Mouse (Mus musculus) MEL (cell line): Measurements from ENCODE around the gene Ndufaf1. TPM values are rescaled to one million over a fixed set of nuclear protein-coding genes. Genes with fewer than 3 reads are reported as not detected.

ENCODE experiments used
- DNase-seq: peaks from one replicate; pipeline ENCODE4 v3.0.0; 2011; ENCODE audit warnings: low read depth, low spot score
- H3K27ac ChIP-seq: 2 replicates; pipeline ENCODE4 v1.5.1; 2012; ENCODE audit warnings: low read depth, mild to moderate bottlenecking, control low read depth, low read length, moderate library complexity; ENCODE audit not compliant: control insufficient read depth
- H3K27me3 ChIP-seq, 2 experiments: fragments of 150-350 bp in 1 of 2; sonication (generic) in 1 of 2; 2 replicates each; pipeline ENCODE4 v1.6.1; 2012; ENCODE audit warnings: low read length in 2 of 2, mild to moderate bottlenecking in 2 of 2, improper control_type of control experiment in 1 of 2, moderate library complexity in 1 of 2; ENCODE audit not compliant: insufficient read depth in 2 of 2, control insufficient read depth in 1 of 2
- H3K36me3 ChIP-seq, 2 experiments: 2 replicates each; pipeline ENCODE4 v1.6.1; 2012 to 2014; ENCODE audit warnings: low read length in 2 of 2, improper control_type of control experiment in 1 of 2, inconsistent platforms in 1 of 2, mild to moderate bottlenecking in 1 of 2; ENCODE audit not compliant: insufficient read depth in 2 of 2, control insufficient read depth in 1 of 2
- H3K4me1 ChIP-seq, 2 experiments: fragments of 150-350 bp in 1 of 2; sonication (generic) in 1 of 2; 2 replicates each; pipeline ENCODE4 v1.6.1; 2012; ENCODE audit warnings: low read length in 2 of 2, improper control_type of control experiment in 1 of 2, mild to moderate bottlenecking in 1 of 2; ENCODE audit not compliant: insufficient read depth in 2 of 2, control insufficient read depth in 1 of 2
- H3K4me3 ChIP-seq, 2 experiments: fragments of 150-350 bp in 1 of 2; sonication (generic) in 1 of 2; 2 replicates each; pipeline ENCODE4 v1.5.1; 2012; ENCODE audit warnings: low read depth in 2 of 2, low read length in 2 of 2, mild to moderate bottlenecking in 2 of 2, moderate library complexity in 2 of 2, control low read depth in 1 of 2, improper control_type of control experiment in 1 of 2; ENCODE audit not compliant: control insufficient read depth in 1 of 2, insufficient read depth in 1 of 2
- H3K79me2 ChIP-seq: 2 replicates; pipeline ENCODE4 v1.6.1; 2012; ENCODE audit warnings: mild to moderate bottlenecking, low read length, moderate library complexity; ENCODE audit not compliant: control insufficient read depth, poor library complexity, insufficient read depth
- H3K9ac ChIP-seq: 2 replicates; pipeline ENCODE4 v1.6.1; 2012; ENCODE audit warnings: low read depth, mild to moderate bottlenecking, control low read depth, low read length, moderate library complexity; ENCODE audit not compliant: control insufficient read depth, poor library complexity, severe bottlenecking
- H3K9me3 ChIP-seq: fragments of 150-350 bp; sonication (generic); replicated peaks from 2 replicates; pipeline ENCODE4 v1.6.1; 2012; ENCODE audit warnings: mild to moderate bottlenecking, low read length, improper control_type of control experiment, moderate library complexity; ENCODE audit not compliant: insufficient read depth
- BHLHE40 ChIP-seq: IDR thresholded peaks from 2 replicates; pipeline ENCODE4 v1.6.1; 2012; ENCODE audit warnings: low read depth, mild to moderate bottlenecking, inconsistent platforms, low read length, improper control_type of control experiment, borderline replicate concordance
- CHD1 ChIP-seq: IDR thresholded peaks from 2 replicates; pipeline ENCODE4 v1.6.1; 2012; ENCODE audit warnings: low read depth, mild to moderate bottlenecking, inconsistent platforms, low read length, improper control_type of control experiment
- EP300 ChIP-seq, 2 experiments: IDR thresholded peaks; 2 replicates each; pipeline ENCODE4 v1.6.1; 2011; ENCODE audit warnings: improper control_type of control experiment in 2 of 2, low read length in 2 of 2, low read depth in 1 of 2, mild to moderate bottlenecking in 1 of 2
- MEF2A ChIP-seq: IDR thresholded peaks from 2 replicates; pipeline ENCODE4 v1.6.1; 2014; ENCODE audit warnings: low read depth, mild to moderate bottlenecking, inconsistent platforms, low read length, improper control_type of control experiment; ENCODE audit not compliant: poor library complexity, insufficient replicate concordance, severe bottlenecking; ENCODE audit errors: extremely low read depth
- MXI1 ChIP-seq: IDR thresholded peaks from 2 replicates; pipeline ENCODE4 v1.6.1; 2011; ENCODE audit warnings: mild to moderate bottlenecking, low read depth, low read length, improper control_type of control experiment
- NRF1 ChIP-seq: IDR thresholded peaks from 2 replicates; pipeline ENCODE4 v1.6.1; 2014; ENCODE audit warnings: low read depth, mild to moderate bottlenecking, inconsistent platforms, low read length, improper control_type of control experiment, moderate library complexity; ENCODE audit not compliant: poor library complexity, insufficient read depth, severe bottlenecking
- POLR2AphosphoS2 ChIP-seq: IDR thresholded peaks from 2 replicates; pipeline ENCODE4 v1.6.1; 2011; ENCODE audit warnings: low read length, improper control_type of control experiment
- RCOR1 ChIP-seq: IDR thresholded peaks from 2 replicates; pipeline ENCODE4 v1.6.1; 2012; ENCODE audit warnings: low read depth, mild to moderate bottlenecking, inconsistent platforms, low read length, improper control_type of control experiment
- TBP ChIP-seq: IDR thresholded peaks from 2 replicates; pipeline ENCODE4 v1.8.0; 2011; ENCODE audit warnings: low read depth, low read length, improper control_type of control experiment
- USF1 ChIP-seq: IDR thresholded peaks from 2 replicates; pipeline ENCODE4 v1.6.1; 2014; ENCODE audit warnings: low read depth, mild to moderate bottlenecking, inconsistent platforms, low read length, improper control_type of control experiment, moderate library complexity
- USF2 ChIP-seq, 2 experiments: IDR thresholded peaks; 2 replicates each; pipeline ENCODE4 v1.6.1; 2011 to 2012; ENCODE audit warnings: improper control_type of control experiment in 2 of 2, low read length in 2 of 2, borderline replicate concordance in 1 of 2, inconsistent platforms in 1 of 2, low read depth in 1 of 2, mild to moderate bottlenecking in 1 of 2; ENCODE audit not compliant: insufficient read depth in 1 of 2
- ZNF384 ChIP-seq: IDR thresholded peaks from 2 replicates; pipeline ENCODE4 v1.6.1; 2012; ENCODE audit warnings: low read depth, mild to moderate bottlenecking, inconsistent platforms, low read length, improper control_type of control experiment
- polyA plus RNA-seq, 2 experiments: library from polyadenylated mRNA; stranded (reverse) in 1 of 2; unstranded in 1 of 2; fragments of >175 nt in 1 of 2; fragments of >200 nt in 1 of 2; gene quantifications; 2 replicates each; pipeline versions ENCODE4 v1.2.1 to v1.2.4; 2012; ENCODE audit warnings: low replicate concordance in 2 of 2, low read depth in 1 of 2; ENCODE audit not compliant: insufficient read length in 2 of 2, insufficient read depth in 1 of 2, missing spikeins in 1 of 2
- total RNA-seq: library from RNA; depleted of rRNA; stranded (reverse); fragments of 300-350 nt; gene quantifications from 2 replicates; pipeline ENCODE4 v1.2.3, GENCODE M21; 2012

Ndufaf1 gene
- total and polyA plus RNA-seq, 3 experiments: 18.0 to 25.3 TPM; not detected in 1

- TF ChIP-seq BHLHE40: no peak
- peak; percentile 84 for TF ChIP-seq POLR2AphosphoS2
- TF ChIP-seq USF2 (IDR thresholded peaks at IDR 0.05; ENCODE audit: borderline replicate concordance in 1 of 2, insufficient read depth in 1 of 2, low read depth in 1 of 2, low read length in 2 of 2): no peak
- TF ChIP-seq USF1: peak; percentile 45; the same call in 1 of the 2 replicates
- TF ChIP-seq MEF2A: no peak
Observed at GRCm38 (mm10) chr2:119662220-119663182, at the start of gene Ndufaf1 (continued).

DNA sequence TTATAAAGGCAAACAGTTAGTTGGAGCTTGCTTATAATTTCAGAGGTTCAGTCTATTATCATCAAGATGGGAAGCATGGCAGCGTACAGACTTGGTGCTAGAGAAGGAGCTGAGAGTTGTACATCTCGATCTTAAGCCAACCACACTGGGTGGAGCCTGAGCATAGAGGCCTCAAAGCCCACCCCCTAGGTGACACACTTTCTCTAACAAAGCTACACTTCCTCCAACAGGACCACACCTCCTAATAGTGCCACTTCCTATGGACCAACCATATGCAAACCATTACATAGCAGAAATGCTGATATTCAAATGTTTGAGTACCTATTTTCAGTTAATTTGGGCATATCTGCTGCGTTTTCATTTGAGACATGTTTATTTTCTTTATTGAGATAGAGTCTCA lies 47.4 kb upstream of the Ndufaf1 start:
- Histone ChIP-seq H3K79me2 (no peaks in the 10 kb centered on the region), H3K9ac (no peak overlapping the region), H3K4me3 (no peak overlapping the region), H3K27me3 (no peaks in the 10 kb centered on the region), H3K27ac (no peak overlapping the region), H3K36me3 (peaks cover 0 to 22% of the 10 kb centered on the region in 2 experiments; a peak in 2 of 4 replicates), H3K4me1 (no peaks in the 10 kb centered on the region), H3K9me3 (no peaks in the 10 kb centered on the region)
- DNase-seq: peak; percentile 26
- TF ChIP-seq TBP (no peak), NRF1 (no peak), ZNF384 (no peak)

DNA sequence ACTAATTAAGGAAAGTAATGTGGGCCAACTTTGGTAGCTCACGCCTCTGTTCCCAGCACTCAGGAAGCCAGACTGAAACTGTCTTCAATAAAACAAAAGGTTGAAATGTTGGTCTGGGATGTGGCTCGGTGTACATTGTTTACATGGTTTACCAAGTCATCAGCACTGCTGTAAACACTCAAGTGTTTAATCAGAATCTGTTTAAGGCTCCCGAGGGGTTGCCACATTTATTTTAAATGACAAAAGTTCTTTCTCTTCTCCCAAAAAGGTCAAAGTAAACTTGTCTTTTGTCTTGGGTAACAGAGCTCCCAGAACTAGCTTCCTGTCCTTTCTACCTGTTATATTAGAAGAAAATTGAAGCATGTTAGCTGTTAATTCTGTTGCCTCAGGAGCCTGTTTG lies 45.0 kb upstream of the Ndufaf1 start:
- H3K27me3 ChIP-seq: no peaks in the 10 kb centered on the region
- TF ChIP-seq MXI1 (no peak), EP300 (IDR thresholded peaks at IDR 0.05; ENCODE audit: low read depth in 1 of 2, low read length in 2 of 2) (no peak), CHD1 (no peak), RCOR1 (no peak)
- H3K4me3 ChIP-seq: no peak overlapping the region
- no peaks in the 10 kb centered on the region for H3K4me1 ChIP-seq
- no peak for DNase-seq
- H3K36me3 ChIP-seq: peaks cover 0 to 17% of the 10 kb centered on the region in 2 experiments; a peak in 2 of 4 replicates
- H3K79me2 ChIP-seq: no peaks in the 10 kb centered on the region
- H3K27ac ChIP-seq: no peak overlapping the region
- no peaks in the 10 kb centered on the region for H3K9me3 ChIP-seq
- no peak overlapping the region for H3K9ac ChIP-seq
